Mouse (Mus musculus) embryo, embryonic 11.5 days (tissue): ENCODE data around the gene Plppr2.

Source experiments
- DNase-seq: peaks from one replicate; pipeline ENCODE4 v3.0.0-alpha.2; 2012; ENCODE audit warnings: low read depth, low spot score

The Plppr2 gene

GRCm38 (mm10) chr9:21936692-21937570 lies at the start of gene Plppr2:
TSS of gene Plppr2 (plus strand) at chr9:21937033.
- peak; percentile 88 for DNase-seq

- no peak for DNase-seq
These were observed 47.6 kb upstream of the Plppr2 start for GRCm38 (mm10) chr9:21889229-21889628.

GRCm38 (mm10) chr9:21901223-21901820 lies 35.5 kb upstream of the Plppr2 start:
- peak; percentile 55 for DNase-seq

GRCm38 (mm10) chr9:21904031-21904430 lies 32.8 kb upstream of the Plppr2 start:
- DNase-seq = no peak

- DNase-seq = no peak
These were observed 28.6 kb upstream of the Plppr2 start for GRCm38 (mm10) chr9:21908216-21908615.

GRCm38 (mm10) chr9:21909474-21910223 lies 27.2 kb upstream of the Plppr2 start:
- DNase-seq = no peak

GRCm38 (mm10) chr9:21916851-21917492 lies 19.9 kb upstream of the Plppr2 start:
- DNase-seq = no peak

GRCm38 (mm10) chr9:21917493-21918034 lies 19.3 kb upstream of the Plppr2 start:
- DNase-seq = no peak

GRCm38 (mm10) chr9:21918035-21918592 lies 18.7 kb upstream of the Plppr2 start, which contains the start of gene Rab3d:
TSS of gene Rab3d (minus strand) at chr9:21918192.
- DNase-seq = peak; percentile 94

GRCm38 (mm10) chr9:21918692-21919384 lies 18.0 kb upstream of the Plppr2 start:
- DNase-seq = no peak

GRCm38 (mm10) chr9:21923036-21923435 lies 13.8 kb upstream of the Plppr2 start:
- DNase-seq = no peak

- no peak for DNase-seq
These were observed 13.2 kb upstream of the Plppr2 start for GRCm38 (mm10) chr9:21923490-21924098.

- DNase-seq = no peak
These were observed 12.7 kb upstream of the Plppr2 start for GRCm38 (mm10) chr9:21924099-21924493.

GRCm38 (mm10) chr9:21925034-21925433 lies 11.8 kb upstream of the Plppr2 start:
- no peak for DNase-seq

- no peak for DNase-seq
These were observed 11.3 kb upstream of the Plppr2 start for GRCm38 (mm10) chr9:21925506-21925905.

GRCm38 (mm10) chr9:21926155-21926554 lies 10.7 kb upstream of the Plppr2 start:
- DNase-seq = no peak

- no peak for DNase-seq
These were observed 10.0 kb upstream of the Plppr2 start for GRCm38 (mm10) chr9:21926784-21927183.

GRCm38 (mm10) chr9:21927208-21927753 lies 9.6 kb upstream of the Plppr2 start, which contains the start of the genes Ccdc159 and Tmem205:
TSS of gene Ccdc159 (plus strand) at chr9:21927471.
TSS of gene Tmem205 (minus strand) at chr9:21927556.
- DNase-seq = peak; percentile 95

GRCm38 (mm10) chr9:21929208-21929607 lies 7.6 kb upstream of the Plppr2 start:
- DNase-seq = no peak

GRCm38 (mm10) chr9:21932006-21932405 lies 4.8 kb upstream of the Plppr2 start:
- DNase-seq = no peak
